Mouse (Mus musculus) hindbrain, embryonic 12.5 days (tissue): ENCODE measurements around the gene Slc18b1. TPM values are rescaled to one million over a fixed set of nuclear protein-coding genes. Genes with fewer than 3 reads are reported as not detected.
A peak's percentile ranks its signal among the peaks of the same experiment; 100 is the strongest.

Experiments used
- ATAC-seq: fragments of 200-750 bp; cut with Nextera tagmentation; 2 replicates; pipeline ENCODE4 v1.8.0; 2017; ENCODE audit warnings: moderate TSS enrichment; ENCODE audit not compliant: low FRiP score
- H3K27ac ChIP-seq: fragments of 300-500 bp; sonication (generic); 2 replicates; pipeline ENCODE4 v1.5.1; 2016; ENCODE audit warnings: mild to moderate bottlenecking
- H3K27me3 ChIP-seq: fragments of 300-500 bp; sonication (generic); 2 replicates; pipeline ENCODE4 v1.6.1; 2016; ENCODE audit warnings: mild to moderate bottlenecking
- H3K36me3 ChIP-seq: fragments of 300-500 bp; sonication (generic); 2 replicates; pipeline ENCODE4 v1.6.1; 2016; ENCODE audit warnings: mild to moderate bottlenecking
- H3K4me1 ChIP-seq: fragments of 300-500 bp; sonication (generic); 2 replicates; pipeline ENCODE4 v1.6.1; 2016
- H3K4me2 ChIP-seq: fragments of 300-500 bp; sonication (generic); replicated peaks from 2 replicates; pipeline ENCODE4 v1.6.1; 2016; ENCODE audit warnings: mild to moderate bottlenecking
- H3K4me3 ChIP-seq: fragments of 300-500 bp; sonication (generic); 2 replicates; pipeline ENCODE4 v1.5.1; 2016; ENCODE audit warnings: mild to moderate bottlenecking
- H3K9ac ChIP-seq: fragments of 300-500 bp; sonication (generic); 2 replicates; pipeline ENCODE4 v1.6.1; 2016; ENCODE audit warnings: mild to moderate bottlenecking, moderate library complexity
- H3K9me3 ChIP-seq: fragments of 300-500 bp; sonication (generic); replicated peaks from 2 replicates; pipeline ENCODE4 v1.6.1; 2016; ENCODE audit warnings: mild to moderate bottlenecking
- WGBS: fragments of 180-500 bp; shearing (Covaris S2); methylation state at CpG from one replicate; pipeline ENCODE4 v1.1.7; 2016; 5-methylcytosine and 5-hydroxymethylcytosine counted together
- polyA plus RNA-seq: library from polyadenylated mRNA; unstranded; fragments of >200 nt; fragmentation: Nextera tagmentation; extraction: Ambion mirVana; gene quantifications from 2 replicates; pipeline ENCODE4 v1.2.1, GENCODE M21; 2016

The Slc18b1 gene
- polyA plus RNA-seq, 1 experiment from 2014 or later = 23.5 TPM

- Histone ChIP-seq H3K4me1 (no peaks in the 10 kb centered on the region), H3K27me3 (no peaks in the 10 kb centered on the region), H3K9ac (no peak overlapping the region), H3K9me3 (no peaks in the 10 kb centered on the region), H3K4me2 (no peak overlapping the region), H3K27ac (no peak overlapping the region), H3K36me3 (peaks cover 2% of the 10 kb centered on the region), H3K4me3 (no peak overlapping the region)
- WGBS = 47% methylated on average over 11 of the region's 11 CpGs
- ATAC-seq = peak; percentile 69
Measured at GRCm38 (mm10) chr10:23812852-23813766, 16.3 kb downstream of the Slc18b1 start.

- Histone ChIP-seq H3K4me1 (no peaks in the 10 kb centered on the region), H3K9me3 (no peaks in the 10 kb centered on the region), H3K27me3 (no peaks in the 10 kb centered on the region), H3K4me2 (no peak overlapping the region), H3K9ac (no peak overlapping the region), H3K4me3 (no peak overlapping the region), H3K27ac (no peak overlapping the region), H3K36me3 (peaks cover 23% of the 10 kb centered on the region)
- WGBS = 51% methylated on average over 1 of the region's 1 CpGs
- ATAC-seq = no peak
Measured at GRCm38 (mm10) chr10:23815168-23815567, 18.4 kb downstream of the Slc18b1 start.

- Histone ChIP-seq H3K27ac (no peak overlapping the region), H3K9me3 (no peaks in the 10 kb centered on the region), H3K4me1 (no peaks in the 10 kb centered on the region), H3K27me3 (no peaks in the 10 kb centered on the region), H3K4me2 (no peak overlapping the region), H3K4me3 (no peak overlapping the region), H3K36me3 (peaks cover 23% of the 10 kb centered on the region), H3K9ac (no peak overlapping the region)
- 89% methylated on average over 7 of the region's 7 CpGs for WGBS
- ATAC-seq = no peak
Measured at GRCm38 (mm10) chr10:23816241-23816640, 19.5 kb downstream of the Slc18b1 start.

GRCm38 (mm10) chr10:23826516-23826915, 29.7 kb downstream of the Slc18b1 start:
- Histone ChIP-seq H3K9me3 (no peaks in the 10 kb centered on the region), H3K36me3 (peaks cover 47% of the 10 kb centered on the region), H3K4me3 (no peak overlapping the region), H3K27me3 (no peaks in the 10 kb centered on the region), H3K9ac (no peak overlapping the region), H3K27ac (no peak overlapping the region), H3K4me1 (no peaks in the 10 kb centered on the region), H3K4me2 (no peak overlapping the region)
- no peak for ATAC-seq
- WGBS = 87% methylated on average over 7 of the region's 7 CpGs

DNA sequence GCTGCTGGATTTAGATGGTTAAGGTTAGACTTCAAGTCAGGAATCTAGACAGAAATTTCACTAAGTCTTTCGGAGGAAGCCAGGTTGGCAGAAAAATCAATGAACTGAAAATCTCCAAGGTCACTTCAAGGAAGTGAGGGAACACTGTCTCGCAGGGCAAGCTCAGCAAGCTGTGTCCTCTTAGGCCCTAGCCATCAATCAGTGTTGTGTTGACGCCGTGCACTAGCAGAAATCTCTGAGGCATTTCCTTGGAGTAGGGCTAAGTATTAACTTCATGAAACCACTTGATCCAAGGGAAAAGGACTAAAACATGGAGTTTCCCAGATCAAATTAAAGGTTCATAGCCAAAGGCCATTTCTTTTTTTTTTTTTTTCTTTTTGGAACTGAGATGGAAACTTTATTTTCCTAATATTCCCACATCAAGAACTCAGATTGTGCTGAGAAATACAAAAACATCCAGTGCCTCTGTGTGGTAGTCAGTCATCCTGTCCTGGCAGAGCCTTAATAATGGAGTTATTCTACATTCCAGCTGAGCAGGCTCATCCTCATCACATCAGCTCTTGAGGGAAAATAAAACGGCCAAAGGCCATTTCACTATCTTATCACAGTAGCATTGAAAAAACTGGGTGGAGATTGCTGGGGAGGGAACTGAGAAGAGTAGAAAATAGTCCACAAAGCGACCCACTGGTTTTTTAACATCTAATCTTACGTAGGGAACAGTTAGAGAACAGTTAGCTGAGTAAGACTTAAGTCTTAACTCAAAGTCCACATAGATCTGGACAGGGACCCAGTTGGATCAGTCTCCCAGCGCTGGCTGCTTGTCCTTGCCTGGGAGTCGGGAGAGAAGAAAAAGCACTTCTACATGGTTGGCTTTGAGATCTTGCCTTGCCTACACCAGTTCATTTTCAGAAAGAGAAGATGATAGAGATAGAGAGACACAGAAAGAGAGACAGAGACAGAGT, 39.5 kb downstream of the Slc18b1 start:
- no peaks in the 10 kb centered on the region for H3K27me3 ChIP-seq
- no peaks in the 10 kb centered on the region for H3K36me3 ChIP-seq
- H3K4me2 ChIP-seq = no peak overlapping the region
- no peak overlapping the region for H3K27ac ChIP-seq
- no peak overlapping the region for H3K9ac ChIP-seq
- H3K4me1 ChIP-seq = no peaks in the 10 kb centered on the region
- no peak for ATAC-seq
- 84% methylated on average over 9 of the region's 9 CpGs for WGBS
- H3K9me3 ChIP-seq = no peaks in the 10 kb centered on the region
- no peak overlapping the region for H3K4me3 ChIP-seq

- ATAC-seq = no peak
- no peak overlapping the region for H3K27ac ChIP-seq
- no peaks in the 10 kb centered on the region for H3K27me3 ChIP-seq
- H3K4me1 ChIP-seq = no peaks in the 10 kb centered on the region
- H3K4me2 ChIP-seq = no peak overlapping the region
- H3K4me3 ChIP-seq = no peak overlapping the region
- H3K9me3 ChIP-seq = no peaks in the 10 kb centered on the region
- no peak overlapping the region for H3K9ac ChIP-seq
- WGBS = 77% methylated on average over 3 of the region's 3 CpGs
- H3K36me3 ChIP-seq = no peaks in the 10 kb centered on the region
Measured at GRCm38 (mm10) chr10:23837115-23837514, 40.3 kb downstream of the Slc18b1 start.

DNA sequence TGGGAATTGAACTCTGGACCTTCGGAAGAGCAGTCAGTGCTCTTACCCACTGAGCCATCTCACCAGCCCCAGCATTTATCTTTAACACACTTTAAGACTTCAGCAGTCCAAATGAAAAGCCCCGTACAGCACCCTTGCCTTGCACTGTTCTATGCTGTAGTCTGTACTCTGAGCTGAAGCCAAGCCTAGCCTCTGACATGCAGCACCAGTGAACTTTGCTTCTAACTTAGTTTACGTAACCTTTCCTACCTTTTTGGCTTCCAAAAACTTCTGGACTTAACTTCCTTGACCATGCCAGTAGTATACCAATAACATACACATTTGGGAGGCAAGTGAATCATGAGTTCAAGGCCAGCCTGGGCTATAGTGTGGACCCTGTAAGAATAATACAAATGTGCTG, 42.1 kb downstream of the Slc18b1 start:
- 91% methylated on average over 3 of the region's 3 CpGs for WGBS
- H3K4me3 ChIP-seq = no peak overlapping the region
- H3K4me2 ChIP-seq = no peak overlapping the region
- no peaks in the 10 kb centered on the region for H3K27me3 ChIP-seq
- H3K4me1 ChIP-seq = no peaks in the 10 kb centered on the region
- no peaks in the 10 kb centered on the region for H3K36me3 ChIP-seq
- H3K9me3 ChIP-seq = no peaks in the 10 kb centered on the region
- no peak for ATAC-seq
- H3K27ac ChIP-seq = no peak overlapping the region
- no peak overlapping the region for H3K9ac ChIP-seq

- ATAC-seq = no peak
- H3K36me3 ChIP-seq = no peaks in the 10 kb centered on the region
- no peak overlapping the region for H3K27ac ChIP-seq
- no peaks in the 10 kb centered on the region for H3K4me1 ChIP-seq
- H3K4me2 ChIP-seq = no peak overlapping the region
- no peak overlapping the region for H3K4me3 ChIP-seq
- no peak overlapping the region for H3K9ac ChIP-seq
- H3K9me3 ChIP-seq = no peaks in the 10 kb centered on the region
- 46% methylated on average over 9 of the region's 9 CpGs for WGBS
- H3K27me3 ChIP-seq = no peaks in the 10 kb centered on the region
Measured at GRCm38 (mm10) chr10:23839368-23839767, 42.6 kb downstream of the Slc18b1 start.

DNA sequence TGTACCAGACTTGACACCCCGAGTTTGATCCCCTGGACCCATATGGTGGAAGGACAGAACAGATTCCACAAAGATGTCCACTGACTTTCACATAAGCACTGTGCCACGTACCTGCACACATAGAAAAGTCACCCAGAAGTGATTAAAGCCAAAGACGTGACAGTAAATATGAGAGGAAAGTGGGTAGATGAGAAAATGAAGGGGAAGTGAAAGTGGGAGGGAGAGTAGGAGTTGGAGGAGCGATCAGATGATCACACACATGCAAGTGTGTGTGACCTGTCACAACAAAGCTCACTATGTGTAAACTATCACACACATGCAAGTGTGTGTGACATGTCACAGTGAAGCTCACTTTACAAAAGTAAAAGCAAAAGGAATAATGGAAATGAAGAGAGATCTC, 43.7 kb downstream of the Slc18b1 start:
- 78% methylated on average over 4 of the region's 4 CpGs for WGBS

DNA sequence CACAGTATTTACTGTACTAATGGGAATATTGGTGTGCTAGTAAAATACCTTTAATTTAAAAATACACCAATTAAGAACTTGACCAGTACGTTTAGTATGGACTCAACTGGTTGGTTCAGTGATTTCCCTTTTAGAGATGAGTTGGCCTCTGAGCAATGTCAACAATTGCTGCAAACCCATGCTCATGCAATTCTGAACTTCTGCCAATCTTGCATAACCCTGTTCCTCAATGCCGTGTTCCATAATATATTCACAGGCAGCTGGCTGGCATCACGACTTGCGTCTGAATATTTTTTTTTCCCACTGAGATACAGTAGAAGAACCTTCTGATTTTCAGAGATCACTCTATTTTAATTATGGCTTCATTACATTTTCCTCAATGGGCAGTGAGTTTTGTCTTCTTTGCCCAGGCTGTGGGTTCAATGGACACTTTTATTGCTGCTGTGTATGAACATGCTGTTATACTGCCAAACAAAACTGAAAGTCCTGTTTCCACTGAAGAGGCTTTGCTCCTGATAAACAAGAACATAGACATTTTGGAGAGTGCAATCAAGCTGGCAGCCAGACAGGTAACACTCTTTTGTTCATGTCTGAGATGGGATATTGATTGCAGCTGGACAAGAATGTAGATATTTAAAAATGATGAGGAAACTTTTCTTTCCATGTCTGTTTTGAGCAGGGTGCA, 54.6 kb downstream of the Slc18b1 start, which contains the start of gene Vnn3:
TSS of gene Vnn3 (plus strand) at position 235 of the 685 bp plus-strand sequence.
- no peaks in the 10 kb centered on the region for H3K9me3 ChIP-seq
- no peak within 1 kb of the TSS for H3K27ac ChIP-seq
- H3K4me3 ChIP-seq = no peak within 1 kb of the TSS
- no peaks in the 10 kb centered on the region for H3K4me1 ChIP-seq
- no peak within 1 kb of the TSS for H3K9ac ChIP-seq
- no peak for ATAC-seq
- H3K4me2 ChIP-seq = no peak within 1 kb of the TSS
- 86% methylated on average over 4 of the region's 4 CpGs for WGBS
- H3K36me3 ChIP-seq = no peaks in the 10 kb centered on the region
- H3K27me3 ChIP-seq = no peaks in the 10 kb centered on the region

More for the DNA sequence above, 43.7 kb downstream of the Slc18b1 start:
- Histone ChIP-seq H3K4me3 (no peak overlapping the region), H3K9me3 (no peaks in the 10 kb centered on the region), H3K4me1 (no peaks in the 10 kb centered on the region), H3K36me3 (no peaks in the 10 kb centered on the region), H3K27me3 (no peaks in the 10 kb centered on the region), H3K9ac (no peak overlapping the region), H3K27ac (no peak overlapping the region), H3K4me2 (no peak overlapping the region)
- no peak for ATAC-seq

DNA sequence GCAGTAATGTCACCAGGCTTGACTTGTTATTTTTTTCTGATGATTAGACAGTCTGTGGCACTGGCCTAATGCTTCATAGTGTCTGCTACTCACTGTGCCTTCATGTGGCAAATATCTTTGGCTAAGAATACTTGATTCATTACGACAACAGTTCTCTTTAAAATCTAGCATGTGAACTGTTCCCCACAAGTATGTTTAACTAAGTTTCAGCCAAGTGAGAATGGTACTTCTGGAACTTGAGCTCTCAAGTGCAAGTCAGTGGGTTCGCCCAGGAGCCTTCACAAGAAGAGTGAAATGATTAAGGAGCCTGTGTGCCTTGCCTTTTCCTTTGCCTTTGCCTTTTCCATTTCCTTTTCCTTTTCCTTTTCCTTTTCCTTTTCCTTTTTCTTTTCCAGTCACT, 55.3 kb downstream of the Slc18b1 start:
- WGBS = 95% methylated on average over 2 of the region's 2 CpGs
- no peak overlapping the region for H3K4me2 ChIP-seq
- no peak overlapping the region for H3K9ac ChIP-seq

More for the DNA sequence above, 55.3 kb downstream of the Slc18b1 start:
- no peak overlapping the region for H3K27ac ChIP-seq
- no peaks in the 10 kb centered on the region for H3K9me3 ChIP-seq
- no peaks in the 10 kb centered on the region for H3K27me3 ChIP-seq
- no peaks in the 10 kb centered on the region for H3K4me1 ChIP-seq
- ATAC-seq = no peak
- H3K4me3 ChIP-seq = no peak overlapping the region
- H3K36me3 ChIP-seq = no peaks in the 10 kb centered on the region
